Mouse (Mus musculus) neural tube, embryonic 10.5 days (tissue): Measurements from ENCODE around the gene Tmem164.

Experiments
- DNase-seq: peaks from one replicate; pipeline ENCODE4 v3.0.0-alpha.2; 2017; ENCODE audit warnings: low spot score; ENCODE audit errors: extremely low spot score

Gene Tmem164

DNA sequence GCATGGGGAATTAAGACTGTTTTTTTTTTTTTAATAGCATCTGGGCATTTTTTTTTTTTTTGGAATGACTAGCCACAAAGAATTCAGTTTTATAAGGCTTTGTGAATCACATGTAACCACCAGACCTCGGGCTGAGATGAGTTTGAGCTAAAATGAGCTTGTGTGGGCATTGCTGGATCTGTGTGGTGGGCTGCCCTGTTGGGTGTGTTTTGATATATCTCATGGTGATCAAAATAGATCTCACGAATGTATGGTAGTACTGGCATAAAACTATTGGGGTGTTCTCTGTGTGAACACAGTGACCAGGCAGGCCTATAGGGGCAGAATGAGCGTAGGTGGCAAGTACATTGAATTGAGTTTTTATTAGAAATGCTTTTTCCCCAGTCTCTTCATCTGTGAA is 67.4 kb downstream of the Tmem164 start:
- DNase-seq = no peak

DNA sequence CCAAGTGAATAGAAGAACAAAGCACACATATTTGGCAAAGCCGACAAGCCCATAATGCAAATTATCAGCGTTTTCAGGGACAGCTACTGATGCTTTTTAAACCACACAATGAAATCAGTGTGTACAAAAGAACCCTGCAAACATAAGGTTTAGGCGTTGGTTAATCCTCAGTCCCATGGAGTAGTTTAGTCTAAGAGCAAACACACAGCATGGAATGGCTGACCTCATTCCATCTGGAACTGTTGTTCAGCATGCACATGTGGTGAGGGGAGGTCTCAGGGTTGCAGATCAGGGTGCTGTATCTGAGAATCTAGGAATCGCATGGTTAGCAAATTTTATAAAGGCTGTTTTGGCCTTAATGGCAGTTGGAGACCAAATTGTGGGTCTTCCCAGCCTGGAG is 69.6 kb downstream of the Tmem164 start:
- DNase-seq = no peak

- DNase-seq = no peak
Observed at GRCm38 (mm10) chrX:142755542-142755941, 74.3 kb downstream of the Tmem164 start.

- no peak for DNase-seq
Observed at GRCm38 (mm10) chrX:142760415-142760814, 79.2 kb downstream of the Tmem164 start.

DNA sequence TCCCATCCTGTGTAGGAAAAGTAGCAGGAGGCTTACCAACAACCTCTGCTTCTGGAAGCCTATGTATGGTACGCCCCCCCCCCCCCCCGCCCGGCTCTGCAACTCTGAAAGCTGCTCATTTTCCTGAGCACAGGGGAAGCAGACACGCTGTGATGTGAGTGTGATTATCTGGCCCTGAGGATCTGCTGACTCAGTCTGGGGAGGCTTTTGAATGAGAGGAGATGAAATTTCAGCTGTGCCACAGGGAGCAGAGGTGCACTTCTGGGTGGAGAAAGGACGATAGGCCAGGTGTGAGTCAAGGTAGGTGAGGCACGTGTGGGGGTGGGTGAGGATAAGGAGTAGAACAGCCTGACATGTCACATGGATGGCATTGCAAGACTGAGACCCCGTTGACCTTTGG is 82.1 kb downstream of the Tmem164 start:
- DNase-seq = no peak

- no peak for DNase-seq
Observed at GRCm38 (mm10) chrX:142769698-142770097, 88.5 kb downstream of the Tmem164 start.

DNA sequence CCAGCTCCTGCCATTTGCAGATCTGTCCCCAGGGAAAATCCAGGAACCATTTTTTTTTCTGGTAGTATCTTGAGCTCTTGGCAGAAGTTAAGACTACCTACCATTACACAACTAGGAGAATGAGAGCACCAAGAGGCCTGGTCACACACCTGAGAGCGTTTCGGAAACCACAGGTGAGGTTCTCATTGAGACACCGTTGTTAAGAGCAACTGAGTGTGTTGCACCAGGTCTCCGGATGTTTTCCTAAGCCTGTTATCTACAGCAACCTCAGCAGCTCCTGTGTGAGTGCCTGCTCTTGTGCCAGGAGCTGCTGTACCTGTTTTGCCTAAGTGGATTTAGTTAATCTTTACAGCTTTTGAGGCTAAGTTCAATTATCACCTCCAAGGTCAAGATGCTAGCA is 92.5 kb downstream of the Tmem164 start:
- no peak for DNase-seq

DNA sequence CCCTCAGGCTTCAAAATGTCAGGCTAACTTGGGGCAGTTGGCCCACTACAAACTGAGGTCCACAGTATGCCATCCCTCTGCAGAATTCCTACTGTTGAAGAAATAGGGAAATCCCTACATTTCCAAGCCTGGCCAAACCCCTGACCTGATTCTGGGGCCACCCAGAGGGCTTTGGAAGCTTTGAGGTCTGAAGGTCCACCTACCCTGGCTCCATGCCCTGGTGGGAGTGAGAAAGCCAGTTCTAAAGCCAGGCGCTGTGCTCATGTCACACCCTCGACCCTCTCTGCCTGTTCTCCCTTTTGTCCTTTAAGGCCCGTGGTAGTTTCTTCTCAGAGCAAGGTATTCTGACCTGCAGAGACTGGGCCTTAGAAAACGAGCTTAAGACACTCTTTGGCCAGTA is 94.9 kb downstream of the Tmem164 start:
- DNase-seq = no peak

DNA sequence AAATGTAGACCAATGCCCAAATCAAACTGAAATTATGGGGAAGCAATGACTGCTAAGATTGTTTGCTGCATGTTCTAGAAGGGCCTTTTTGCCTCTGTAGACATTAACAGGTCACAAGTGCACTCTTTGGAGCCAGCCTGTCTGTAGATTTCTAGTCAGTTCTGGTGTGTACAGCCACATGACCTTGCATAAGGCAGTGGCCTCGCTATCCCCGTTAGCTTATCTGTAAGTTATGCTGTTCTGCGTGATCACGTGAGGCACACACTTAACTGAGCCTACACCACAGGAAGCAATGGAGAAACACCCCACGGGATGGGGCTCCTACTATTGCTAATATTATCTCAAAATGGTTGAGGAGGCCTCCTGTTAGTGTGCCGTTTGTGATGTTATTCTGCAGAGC is 97.4 kb downstream of the Tmem164 start:
- no peak for DNase-seq

- no peak for DNase-seq
Observed at GRCm38 (mm10) chrX:142786160-142787052, 105.2 kb downstream of the Tmem164 start.

- no peak for DNase-seq
Observed at GRCm38 (mm10) chrX:142792185-142792584, 111.0 kb downstream of the Tmem164 start.

DNA sequence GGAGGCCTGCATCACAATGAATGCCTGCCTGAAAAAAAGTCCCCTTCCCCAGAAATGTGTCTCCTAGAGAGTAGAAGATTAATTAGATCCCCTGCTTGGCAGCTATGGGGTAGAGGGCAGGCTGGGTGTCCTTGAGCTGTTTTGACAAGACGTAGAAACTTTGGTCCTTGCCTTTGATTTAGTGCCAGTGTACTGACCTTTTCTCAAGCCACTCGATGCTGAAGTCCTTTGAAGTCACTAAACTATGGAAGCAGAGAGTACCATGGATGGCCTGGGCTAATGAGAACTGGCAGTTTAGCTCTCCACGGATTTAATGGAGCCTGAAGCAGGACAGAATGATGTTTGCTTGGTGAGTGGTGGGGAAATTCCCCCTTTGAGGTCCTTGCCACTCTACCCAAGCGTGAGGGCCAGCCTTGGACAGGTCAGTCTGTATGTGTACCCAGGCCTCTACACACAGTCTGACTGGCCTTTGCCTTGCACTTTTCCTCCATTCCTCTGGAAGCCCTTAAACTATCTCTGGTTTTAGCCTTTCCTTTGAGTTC is 112.9 kb downstream of the Tmem164 start:
- DNase-seq = no peak

DNA sequence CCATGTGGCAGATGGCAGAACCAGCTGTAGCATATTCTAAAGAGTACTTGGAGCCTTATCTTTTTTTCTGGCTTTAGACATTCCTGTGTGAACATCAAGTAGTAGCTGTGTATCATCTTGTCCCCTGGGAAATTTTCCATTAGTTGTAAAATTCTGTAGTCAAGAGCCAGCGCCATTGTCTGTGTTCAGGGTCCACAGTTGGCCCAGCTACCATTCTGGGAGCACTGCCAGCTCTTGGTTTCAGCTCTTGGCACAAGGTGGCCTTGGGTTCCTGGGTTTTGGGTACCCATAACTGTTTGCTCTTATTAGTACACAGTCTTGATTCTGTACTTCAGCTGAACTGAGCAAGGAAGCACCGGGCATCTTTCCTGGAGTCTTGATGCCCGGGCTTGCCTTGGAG is 123.4 kb downstream of the Tmem164 start:
- no peak for DNase-seq

DNA sequence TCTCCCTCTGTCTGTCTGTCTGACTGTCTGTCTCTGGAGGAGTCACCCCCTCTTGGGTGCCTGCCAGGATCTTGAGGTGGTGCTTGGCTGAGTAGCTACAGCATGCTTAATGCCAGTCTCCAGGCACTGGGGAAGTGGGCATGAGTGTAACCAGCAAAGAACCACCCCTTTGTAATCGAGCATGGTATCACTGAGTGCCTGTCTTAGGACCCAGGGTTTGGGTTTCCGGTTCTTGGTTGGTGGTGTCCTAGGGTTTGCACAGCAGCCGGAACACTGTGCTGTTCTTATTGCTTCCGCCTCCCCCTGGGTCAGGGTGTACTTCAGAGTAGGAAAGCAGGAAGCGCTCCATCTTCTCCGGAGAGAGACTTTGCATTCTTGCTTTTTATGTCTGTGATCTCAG is 124.9 kb downstream of the Tmem164 start:
- DNase-seq = no peak

- no peak for DNase-seq
Observed at GRCm38 (mm10) chrX:142806620-142807061, 125.4 kb downstream of the Tmem164 start.

DNA sequence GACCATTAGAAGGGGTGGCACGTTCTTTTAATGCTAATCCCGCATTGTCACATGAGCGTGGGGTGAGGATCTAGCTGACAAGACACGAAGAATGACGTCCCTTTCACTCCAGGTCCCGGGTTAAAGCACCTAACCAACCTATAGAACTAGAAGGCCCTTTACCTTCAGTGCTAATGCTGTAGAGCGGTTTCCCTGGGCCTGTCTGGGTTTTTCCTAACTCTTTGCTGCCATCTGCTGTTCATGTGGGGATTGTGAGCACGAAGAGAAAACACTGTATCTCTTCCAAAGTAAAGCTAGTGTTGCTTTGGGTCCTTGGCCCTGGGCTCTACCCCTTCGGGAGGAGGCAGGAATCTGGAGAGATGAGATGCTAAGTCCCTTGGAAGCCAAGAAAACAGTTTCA is 127.2 kb downstream of the Tmem164 start:
- no peak for DNase-seq

DNA sequence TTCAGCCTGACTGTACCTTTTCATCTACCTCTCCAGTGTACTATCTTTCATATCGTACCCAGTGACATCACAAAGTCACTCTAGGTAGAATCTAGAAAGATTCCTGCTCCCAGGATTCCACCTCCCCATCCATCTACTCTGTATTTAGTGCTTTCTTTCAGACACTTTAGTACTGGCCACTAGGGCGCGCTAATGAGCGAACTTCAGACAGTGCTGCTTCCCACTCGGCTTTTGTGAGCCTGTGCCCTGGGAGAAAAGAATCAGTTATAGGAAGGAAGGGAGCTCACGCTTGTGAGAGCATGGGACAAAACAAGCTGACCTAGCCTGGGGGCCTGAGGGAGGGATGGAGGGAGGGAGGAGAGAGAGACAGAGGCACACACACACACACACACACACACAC is 131.9 kb downstream of the Tmem164 start:
- DNase-seq = peak; percentile 30

DNA sequence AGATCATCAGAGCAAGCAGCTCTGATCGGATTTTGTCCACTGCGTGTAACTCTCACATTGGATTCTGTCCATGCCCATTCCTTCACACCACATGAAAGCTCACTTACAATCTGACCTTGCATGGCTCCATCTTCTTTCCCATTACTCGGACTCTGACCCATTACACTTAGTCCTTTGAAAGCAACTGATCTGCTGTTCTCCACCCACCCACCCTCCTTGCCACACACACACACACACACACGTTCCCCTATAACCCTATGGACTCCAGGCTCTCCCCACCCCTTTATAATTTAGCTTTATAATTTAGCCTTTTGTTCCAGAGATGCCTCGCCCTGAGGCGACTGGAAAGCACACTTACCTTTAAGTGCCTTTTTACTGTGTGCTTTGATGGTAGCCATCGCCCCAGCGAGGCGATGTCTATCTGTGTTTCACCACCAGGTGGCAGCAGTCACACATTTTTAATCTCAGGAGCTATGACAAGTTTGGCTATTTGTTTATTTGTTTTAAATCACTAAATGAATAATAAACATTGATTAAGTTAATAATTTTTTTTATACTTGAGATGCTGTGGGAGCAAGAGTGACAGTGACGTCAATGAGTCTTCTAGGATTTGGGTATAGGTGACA is 137.0 kb downstream of the Tmem164 start:
- DNase-seq = peak; percentile 38

DNA sequence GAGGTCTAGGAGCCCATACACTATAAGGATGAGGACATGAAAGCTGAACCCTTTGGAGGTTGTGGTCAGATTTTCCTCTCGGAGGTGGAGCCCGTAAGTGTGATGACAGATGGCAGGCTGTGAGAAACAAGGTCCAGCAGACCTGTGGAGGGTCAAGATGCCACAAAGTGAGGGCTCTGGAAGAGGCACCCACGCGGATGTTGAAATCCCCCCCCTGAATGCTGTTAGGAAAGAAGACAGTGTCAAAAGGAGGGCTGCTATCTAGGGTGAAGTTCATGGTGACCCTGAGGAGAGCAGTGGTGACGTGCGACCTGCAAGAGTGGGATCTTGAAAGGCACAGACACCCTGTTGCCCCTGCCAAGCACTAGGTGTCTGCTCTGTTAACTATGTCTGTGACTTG is 140.0 kb downstream of the Tmem164 start:
- DNase-seq = no peak

- DNase-seq = no peak
Observed at GRCm38 (mm10) chrX:142821846-142822245, 140.6 kb downstream of the Tmem164 start.

DNA sequence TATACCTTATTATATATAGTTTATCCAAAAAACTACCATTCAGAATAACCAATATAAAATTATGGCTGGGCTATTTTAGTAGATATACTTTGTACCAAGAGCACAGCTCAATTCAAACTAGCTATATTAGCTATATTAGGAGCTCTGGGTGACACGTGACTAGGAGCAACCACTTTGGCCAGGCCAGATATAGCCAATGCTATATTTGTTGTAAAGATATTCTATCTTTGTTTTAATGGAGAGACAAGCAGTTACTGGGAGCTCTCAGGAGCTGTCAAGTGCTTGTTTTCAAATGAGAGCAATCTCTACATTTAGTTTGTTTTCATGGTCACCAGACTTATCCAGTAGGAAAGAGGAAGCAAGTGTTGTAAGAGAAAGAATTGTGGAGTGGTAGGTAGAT is 144.1 kb downstream of the Tmem164 start:
- DNase-seq = no peak

GRCm38 (mm10) chrX:142827644-142828043 is 146.4 kb downstream of the Tmem164 start:
- no peak for DNase-seq
